Mouse (Mus musculus): ENCODE results near the gene Pwp2. TPM values are rescaled to one million over a fixed set of nuclear protein-coding genes. Genes with fewer than 3 reads are reported as not detected.

Gene Pwp2
- 5.3 TPM for polyA plus RNA-seq (2014; fragmentation: Illumina TruSeq; extraction: RNeasy Lipid Tissue Mini Kit (QIAGEN cat#74804); ENCODE audit: low read depth, low replicate concordance)

GRCm38 (mm10) chr10:78184531-78185380 is at the start of gene Pwp2:
Gene Pwp2, minus strand, starts transcription at chr10:78185149.

GRCm38 (mm10) chr10:78169281-78170042 is 15.5 kb downstream of the Pwp2 start, which contains the start of gene D10Jhu81e:
Gene D10Jhu81e, minus strand, starts transcription at chr10:78169782.

Other genes starting within 250 kb of the Pwp2 start
- gene Trpm2, start 214.6 kb downstream of the Pwp2 start, polyA plus RNA-seq (2014; fragmentation: Illumina TruSeq; extraction: RNeasy Lipid Tissue Mini Kit (QIAGEN cat#74804); ENCODE audit: low read depth, low replicate concordance): not detected
- gene 1810043G02Rik, start 206.6 kb downstream of the Pwp2 start, polyA plus RNA-seq (2014; fragmentation: Illumina TruSeq; extraction: RNeasy Lipid Tissue Mini Kit (QIAGEN cat#74804); ENCODE audit: low read depth, low replicate concordance): 1.6 TPM
- 2.0 TPM for gene Pfkl, start 175.1 kb downstream of the Pwp2 start, polyA plus RNA-seq (2014; fragmentation: Illumina TruSeq; extraction: RNeasy Lipid Tissue Mini Kit (QIAGEN cat#74804); ENCODE audit: low read depth, low replicate concordance)
- 39.4 TPM for gene Dnmt3l, start 143.2 kb downstream of the Pwp2 start, polyA plus RNA-seq (2014; fragmentation: Illumina TruSeq; extraction: RNeasy Lipid Tissue Mini Kit (QIAGEN cat#74804); ENCODE audit: low read depth, low replicate concordance)
- not detected for gene Aire, start 141.5 kb downstream of the Pwp2 start, polyA plus RNA-seq (2014; fragmentation: Illumina TruSeq; extraction: RNeasy Lipid Tissue Mini Kit (QIAGEN cat#74804); ENCODE audit: low read depth, low replicate concordance)
- gene Icosl, start 115.8 kb downstream of the Pwp2 start, polyA plus RNA-seq (2014; fragmentation: Illumina TruSeq; extraction: RNeasy Lipid Tissue Mini Kit (QIAGEN cat#74804); ENCODE audit: low read depth, low replicate concordance): 9.6 TPM
- 53.9 TPM for gene D10Jhu81e, start 15.4 kb downstream of the Pwp2 start, polyA plus RNA-seq (2014; fragmentation: Illumina TruSeq; extraction: RNeasy Lipid Tissue Mini Kit (QIAGEN cat#74804); ENCODE audit: low read depth, low replicate concordance)
- 17.6 TPM for gene Trappc10, start 59.5 kb upstream of the Pwp2 start, polyA plus RNA-seq (2014; fragmentation: Illumina TruSeq; extraction: RNeasy Lipid Tissue Mini Kit (QIAGEN cat#74804); ENCODE audit: low read depth, low replicate concordance)
- 52.9 TPM for gene Agpat3, start 167.3 kb upstream of the Pwp2 start, polyA plus RNA-seq (2014; fragmentation: Illumina TruSeq; extraction: RNeasy Lipid Tissue Mini Kit (QIAGEN cat#74804); ENCODE audit: low read depth, low replicate concordance)
- 39.0 TPM for gene Rrp1, start 227.9 kb upstream of the Pwp2 start, polyA plus RNA-seq (2014; fragmentation: Illumina TruSeq; extraction: RNeasy Lipid Tissue Mini Kit (QIAGEN cat#74804); ENCODE audit: low read depth, low replicate concordance)
- 133 TPM for gene Cstb, start 240.5 kb upstream of the Pwp2 start, polyA plus RNA-seq (2014; fragmentation: Illumina TruSeq; extraction: RNeasy Lipid Tissue Mini Kit (QIAGEN cat#74804); ENCODE audit: low read depth, low replicate concordance)

Data from adrenal gland, adult 10 weeks (tissue).